Mouse (Mus musculus) adrenal gland, adult 2 months (tissue): ENCODE measurements at regions not wholly inside any gene's neighbourhood (a gene's known extent, or its start where the extent isn't known, plus 50 kb on each side); places are given as distances from the start of the nearest gene placed in this dataset.
A peak's percentile ranks its signal among the peaks of the same experiment; 100 is the strongest.

Experiments used
- DNase-seq: peaks from one replicate; pipeline ENCODE4 v3.0.0; 2021

DNA sequence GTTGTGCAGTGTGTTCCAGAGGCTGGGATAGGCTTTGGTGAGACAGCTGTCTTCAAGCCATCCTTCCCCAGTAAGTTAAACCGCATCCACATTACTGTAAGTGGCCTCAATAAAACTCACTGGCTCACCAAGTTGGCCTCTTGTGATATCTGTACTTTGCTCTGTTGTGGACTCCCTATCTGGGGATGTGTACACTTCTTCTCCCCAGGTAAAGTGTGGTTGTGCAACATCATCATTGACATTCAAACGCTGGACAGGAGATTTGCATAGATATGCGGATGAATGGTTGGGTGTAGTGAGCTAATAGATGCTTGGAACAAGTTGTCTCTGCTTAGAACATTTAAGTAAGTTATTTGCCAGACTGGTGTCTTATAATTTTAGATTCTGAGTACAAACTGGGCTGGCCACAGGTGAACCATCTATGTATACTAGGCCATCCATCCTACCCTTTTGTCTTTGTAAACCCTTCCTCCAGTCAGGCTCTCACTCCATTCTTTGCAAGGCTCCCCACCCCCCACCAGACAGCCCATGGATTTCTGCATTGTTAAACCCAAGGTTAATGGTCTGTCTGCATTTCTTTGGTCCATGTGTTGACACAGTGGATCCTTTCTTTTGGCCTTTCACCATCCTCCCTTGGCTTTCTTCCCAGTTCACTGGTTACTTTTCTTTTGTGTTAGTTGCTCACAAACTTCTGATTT, 303.0 kb downstream of the Plpp3 start:
- DNase-seq = peak; percentile 23

DNA sequence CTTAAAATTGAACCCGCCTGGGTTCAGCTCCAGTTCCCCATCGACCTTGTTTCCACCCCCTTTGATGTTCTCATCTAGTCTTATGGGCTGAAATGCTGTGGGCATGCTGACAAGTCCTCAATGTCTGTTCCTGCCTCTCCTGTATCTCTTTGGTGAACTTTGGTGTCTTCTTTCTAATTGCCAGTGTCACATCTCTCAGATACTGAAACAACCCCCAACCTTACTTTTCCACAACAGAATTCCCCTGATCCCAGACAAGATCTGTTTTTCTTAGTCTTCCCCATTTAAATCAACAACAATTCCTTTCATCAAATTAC, 303.5 kb downstream of the Plpp3 start:
- DNase-seq = no peak

DNA sequence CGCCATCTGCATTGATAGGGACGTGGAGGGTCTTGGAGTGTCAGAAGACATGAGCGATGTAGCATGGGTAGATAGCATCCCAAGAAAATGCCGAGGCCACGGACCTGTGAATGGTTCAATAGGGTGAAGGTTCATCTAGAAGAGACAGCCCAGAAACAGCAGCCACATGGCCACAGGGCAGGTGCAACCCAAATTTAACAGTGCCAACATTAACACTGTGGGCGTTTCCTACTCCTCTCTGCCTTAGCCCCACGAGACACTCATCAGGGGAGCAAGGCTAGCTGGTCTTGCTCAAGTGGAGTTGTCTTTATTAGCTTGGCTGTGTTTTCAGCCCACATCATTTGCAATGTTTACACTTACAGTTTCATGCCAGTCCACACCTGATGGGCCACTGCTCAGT, 310.7 kb downstream of the Plpp3 start:
- no peak for DNase-seq

DNA sequence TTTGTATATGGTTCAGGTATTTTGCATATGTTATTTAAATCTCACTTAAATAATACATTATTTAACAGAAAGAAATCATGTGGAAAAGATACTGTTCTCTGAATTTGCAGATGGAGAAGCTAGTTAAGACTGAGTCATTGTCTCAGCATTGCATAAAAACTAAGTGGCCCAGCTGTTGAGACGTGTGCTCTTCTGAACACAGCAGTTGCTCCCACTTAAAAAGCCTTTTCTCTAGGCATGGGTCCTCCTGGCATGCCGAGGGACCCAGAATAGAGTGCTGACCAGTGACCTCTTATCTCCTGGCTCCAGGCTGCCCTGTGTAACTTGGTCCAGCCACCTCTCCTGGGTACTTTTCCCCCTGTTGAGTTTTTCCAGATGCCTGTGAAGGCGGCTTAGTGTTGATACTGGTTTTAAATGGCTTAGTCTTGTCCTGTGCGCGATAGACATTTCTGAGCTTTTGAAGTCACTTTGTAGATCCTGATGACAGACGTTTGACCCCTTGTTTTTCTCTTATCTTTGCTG, 312.2 kb downstream of the Plpp3 start:
- DNase-seq = no peak

DNA sequence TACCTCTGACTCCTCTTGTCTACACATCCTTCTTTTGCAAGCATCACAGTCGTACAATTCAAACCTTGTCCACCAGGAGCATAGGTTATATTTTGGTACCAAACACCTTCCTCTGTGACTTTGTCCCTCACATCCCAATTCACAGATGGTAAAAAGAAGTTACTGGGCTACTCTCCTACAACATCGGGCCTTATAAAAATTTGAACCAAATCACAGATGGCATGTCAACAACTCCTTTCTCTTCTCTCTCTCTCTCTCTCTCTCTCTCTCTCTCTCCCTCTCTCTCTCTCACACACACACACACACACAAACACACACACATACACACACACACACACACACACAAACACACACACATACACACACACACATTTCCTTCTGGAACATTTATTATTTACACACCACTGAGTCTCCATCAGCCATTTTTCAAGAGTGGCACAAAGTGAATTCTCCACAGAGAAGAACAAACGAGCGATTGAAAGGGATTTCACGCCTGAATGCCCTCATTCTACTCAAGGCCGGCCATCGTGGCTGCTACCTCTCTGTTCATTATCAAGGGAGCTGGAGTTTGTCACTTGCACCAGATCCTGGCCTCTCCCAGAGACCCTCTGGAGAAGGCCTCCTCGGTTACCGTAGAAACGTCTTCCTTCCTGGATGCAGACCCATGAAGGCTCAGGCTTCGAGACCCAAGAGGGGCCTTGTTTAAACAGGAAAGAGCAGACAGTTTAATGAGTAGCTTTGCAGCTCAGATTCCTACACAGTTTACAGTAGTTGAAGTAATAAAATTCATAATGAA, 314.7 kb upstream of the Gm12728 start:
- DNase-seq = no peak

DNA sequence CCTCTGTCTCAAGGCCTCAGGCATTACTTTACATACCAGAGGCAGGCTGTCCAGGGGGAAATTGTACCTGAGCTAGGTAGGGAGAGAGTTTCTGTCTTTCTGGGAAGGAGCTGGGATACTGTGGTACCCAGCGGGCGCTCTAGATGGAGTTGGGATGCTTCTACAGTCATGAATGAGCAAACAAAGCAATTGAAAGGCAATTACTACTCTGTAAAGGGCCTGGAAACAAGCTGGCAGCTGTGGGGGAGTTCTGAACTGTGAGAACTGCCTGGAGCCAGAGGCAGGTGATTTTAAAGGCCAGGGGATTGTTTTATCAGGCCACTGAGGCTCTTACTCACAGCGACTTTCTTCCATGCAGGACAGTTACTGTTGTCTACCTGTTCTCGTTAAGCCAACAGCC, 313.3 kb upstream of the Gm12728 start:
- no peak for DNase-seq

DNA sequence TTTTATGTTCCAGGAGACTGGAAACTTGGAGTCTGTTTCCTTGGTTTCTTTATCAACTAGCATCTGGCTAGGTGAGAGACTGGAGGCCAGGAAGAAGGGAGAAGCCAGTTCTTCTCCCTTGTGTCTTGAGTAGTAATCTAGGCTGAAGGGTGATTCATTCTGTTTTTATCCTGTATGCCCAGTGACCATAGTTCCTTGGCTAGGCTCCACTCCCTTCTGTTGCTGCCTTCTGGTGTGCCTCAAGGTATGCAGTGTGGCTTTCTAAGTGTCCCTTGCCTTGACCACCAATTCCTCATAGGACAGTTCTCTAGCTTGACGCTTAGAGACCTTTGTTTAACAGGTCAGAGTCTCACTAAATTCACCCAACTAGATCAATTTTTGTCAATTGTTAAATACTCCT, 303.3 kb upstream of the Gm12728 start:
- no peak for DNase-seq

DNA sequence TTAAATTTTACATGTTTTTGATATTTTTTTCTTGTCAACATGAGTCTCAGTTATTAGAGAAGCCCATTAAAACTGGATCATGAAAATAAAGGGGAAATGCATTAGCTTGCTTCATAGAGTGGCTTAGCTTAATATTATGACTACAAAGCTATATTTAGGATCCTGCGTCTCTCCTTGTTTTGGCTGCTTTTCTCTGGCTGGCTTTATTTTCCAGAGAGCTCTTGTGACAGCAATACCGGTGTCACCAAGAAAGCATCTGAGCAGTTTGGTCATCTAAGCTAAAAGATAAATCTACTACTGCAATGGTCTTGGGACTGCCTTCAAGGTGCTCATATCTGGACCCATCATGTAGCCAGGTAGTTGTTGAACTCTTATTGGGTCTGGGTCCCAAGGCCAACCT, 293.5 kb upstream of the Gm12728 start:
- no peak for DNase-seq

DNA sequence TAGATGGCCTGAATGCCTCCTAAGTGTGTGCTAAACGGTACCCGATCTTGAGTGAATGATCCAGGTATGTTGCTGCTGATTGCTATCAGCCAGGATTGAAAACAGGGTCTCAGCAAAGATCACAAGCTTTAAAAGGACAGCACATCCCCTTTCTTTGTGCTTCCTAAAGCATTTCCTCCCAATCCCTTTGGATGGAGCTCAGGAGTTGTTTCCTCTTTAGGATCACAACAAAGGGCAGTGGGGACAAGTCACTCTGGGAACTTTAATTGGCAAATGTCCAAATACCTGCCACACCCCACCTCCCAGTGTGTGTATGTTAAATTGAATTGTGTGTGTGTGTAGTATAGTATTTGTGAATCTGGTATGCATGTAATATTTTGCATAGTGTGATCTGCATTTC, 283.5 kb upstream of the Gm12728 start:
- DNase-seq = no peak

DNA sequence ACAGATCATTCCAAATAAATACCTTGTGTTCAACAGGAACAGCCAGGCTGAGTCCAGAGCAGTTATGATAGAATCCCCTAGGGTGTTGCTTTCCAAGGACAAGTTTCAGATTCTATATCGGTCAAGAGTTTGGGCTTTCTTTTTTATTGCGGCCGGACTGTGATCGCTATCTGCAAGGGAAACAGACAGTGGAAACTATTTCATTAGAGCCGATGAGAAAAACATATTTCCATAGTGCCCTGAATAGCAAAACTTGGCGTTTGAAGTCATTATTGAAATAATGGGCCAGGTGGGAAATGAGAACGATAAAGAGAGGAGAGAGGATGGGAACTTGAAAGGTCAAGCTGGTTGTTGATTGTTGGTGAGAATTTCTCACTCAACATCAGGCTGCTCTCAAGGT, 282.4 kb upstream of the Gm12728 start:
- no peak for DNase-seq

DNA sequence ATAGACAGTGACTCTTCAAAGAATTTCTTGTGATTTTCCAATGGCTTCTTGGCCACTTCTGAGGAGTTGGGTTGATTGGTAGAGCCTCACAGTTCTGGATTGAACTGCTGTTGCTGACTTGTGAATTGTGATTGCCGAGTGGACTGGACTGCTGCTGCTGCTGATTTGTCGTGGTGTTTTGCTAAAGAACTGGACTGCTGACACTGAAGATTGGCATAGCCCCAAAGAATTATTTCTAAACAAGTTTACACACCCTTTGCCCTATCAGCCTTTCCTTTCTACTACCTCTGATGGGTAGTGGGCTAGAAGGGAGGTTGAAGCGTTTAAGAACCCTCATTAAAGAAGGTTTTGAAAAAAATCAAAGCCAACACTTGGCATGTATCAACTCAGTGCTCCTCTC, 280.6 kb upstream of the Gm12728 start:
- no peak for DNase-seq

DNA sequence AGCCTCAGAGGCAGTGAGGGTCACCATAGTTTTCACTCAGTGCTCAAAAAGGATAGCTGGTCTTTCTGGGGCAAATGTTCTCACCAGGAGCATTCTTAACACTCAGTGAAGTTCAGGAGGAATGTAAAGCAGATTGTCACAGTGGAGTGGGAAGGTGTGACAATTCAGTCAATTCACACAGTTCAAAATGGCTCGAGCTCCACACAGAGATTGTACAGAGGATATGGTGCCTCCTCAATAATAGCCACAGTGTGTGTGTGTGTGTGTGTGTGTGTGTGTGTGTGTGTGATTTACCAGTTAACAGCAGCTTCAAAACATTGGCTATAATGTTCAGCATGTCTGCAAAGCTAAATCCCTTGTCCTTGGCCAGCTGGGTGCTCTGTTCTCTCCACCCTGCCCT, 279.3 kb upstream of the Gm12728 start:
- DNase-seq = no peak

DNA sequence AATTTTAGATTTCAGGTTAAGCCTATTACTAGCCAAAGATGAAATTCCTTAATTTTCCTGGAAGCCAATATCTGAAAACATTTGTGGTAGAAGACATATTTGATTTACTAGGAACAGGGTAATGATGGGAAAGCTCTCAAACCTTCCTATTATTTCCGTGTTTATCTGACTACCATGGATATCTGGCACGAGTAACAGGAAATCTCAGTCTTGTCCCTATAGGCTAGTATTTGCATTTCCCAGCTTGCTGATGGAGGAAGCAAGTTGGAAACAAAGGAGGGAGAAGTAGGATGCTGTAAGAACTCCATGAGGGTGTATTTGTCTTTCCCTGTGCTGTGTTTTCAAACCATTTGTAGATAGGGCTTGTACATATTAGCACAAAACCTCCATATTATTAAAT, 264.5 kb upstream of the Gm12728 start:
- DNase-seq = no peak

DNA sequence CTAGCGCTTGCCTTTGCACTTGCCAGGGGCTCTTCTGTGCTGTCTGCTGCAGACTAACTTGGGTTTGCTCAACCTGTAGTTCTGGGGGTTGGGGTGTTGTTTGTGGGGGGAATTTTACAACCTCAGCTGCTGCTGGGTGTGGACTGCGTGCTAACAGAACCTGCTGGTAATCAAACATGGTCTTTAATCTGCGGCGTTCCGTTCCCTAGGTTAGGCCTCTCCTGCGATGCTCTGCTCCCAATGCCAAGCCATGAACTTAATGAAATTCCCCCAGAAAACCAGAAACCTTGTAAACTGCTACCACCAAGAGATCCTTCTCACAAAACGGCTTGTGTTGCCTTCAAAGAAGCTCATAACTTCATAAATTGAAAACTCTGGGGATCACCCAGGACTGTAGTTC, 262.9 kb upstream of the Gm12728 start:
- DNase-seq = no peak

DNA sequence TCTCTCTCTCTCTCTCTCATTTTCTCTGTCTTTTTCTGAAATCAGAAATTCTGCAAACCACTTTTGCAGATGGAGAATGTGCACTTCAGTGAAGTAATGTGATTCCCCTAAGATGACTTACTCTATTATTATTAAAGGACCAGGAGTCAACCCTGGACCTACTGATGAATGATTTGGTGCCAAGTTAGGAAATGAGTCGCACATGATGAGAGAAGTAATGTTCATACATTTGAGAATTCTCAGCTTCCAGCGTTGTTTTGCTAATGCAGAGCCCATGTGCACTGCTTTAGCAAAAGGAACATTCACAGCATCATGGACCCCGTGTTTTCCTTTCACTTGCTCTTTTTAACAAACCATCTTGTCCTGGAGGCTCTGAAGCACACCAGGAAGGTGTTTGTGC, 262.4 kb upstream of the Gm12728 start:
- no peak for DNase-seq

DNA sequence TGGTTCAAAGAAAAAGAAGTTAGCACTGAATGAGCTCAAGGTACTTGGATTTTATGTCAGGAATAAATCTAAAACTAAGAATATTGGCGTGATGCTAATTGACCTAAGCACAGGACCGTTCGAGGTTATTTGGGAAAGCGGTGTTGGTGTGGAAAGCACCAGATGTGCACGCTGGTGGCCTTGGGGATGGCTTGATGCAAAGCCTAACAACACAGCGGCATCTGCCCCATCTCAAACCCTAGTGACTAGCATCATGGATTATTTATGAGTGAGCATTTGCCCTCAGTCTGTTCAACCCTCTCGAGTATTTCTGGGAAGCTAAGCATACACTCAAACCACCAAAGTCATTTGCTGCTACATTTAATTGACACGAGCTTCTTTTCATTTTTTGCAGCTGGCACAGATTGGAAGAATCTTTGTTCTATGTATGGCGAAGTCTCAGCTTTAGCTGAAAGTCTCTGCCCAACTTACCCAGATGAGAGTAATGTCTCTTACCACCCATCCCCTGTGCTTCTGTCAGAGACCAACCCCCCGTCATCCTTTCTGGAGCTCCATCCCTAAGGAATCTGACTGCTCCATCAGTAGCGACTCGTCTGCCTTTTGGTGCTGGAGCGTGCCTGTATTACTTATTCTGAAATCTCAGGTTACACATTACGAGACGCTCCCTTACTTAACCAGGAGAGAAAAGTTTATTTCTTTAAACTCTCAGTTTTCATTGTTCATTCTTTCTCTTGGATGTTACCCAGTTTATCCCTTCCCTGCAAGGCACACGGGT, 257.8 kb upstream of the Gm12728 start:
- DNase-seq = no peak

DNA sequence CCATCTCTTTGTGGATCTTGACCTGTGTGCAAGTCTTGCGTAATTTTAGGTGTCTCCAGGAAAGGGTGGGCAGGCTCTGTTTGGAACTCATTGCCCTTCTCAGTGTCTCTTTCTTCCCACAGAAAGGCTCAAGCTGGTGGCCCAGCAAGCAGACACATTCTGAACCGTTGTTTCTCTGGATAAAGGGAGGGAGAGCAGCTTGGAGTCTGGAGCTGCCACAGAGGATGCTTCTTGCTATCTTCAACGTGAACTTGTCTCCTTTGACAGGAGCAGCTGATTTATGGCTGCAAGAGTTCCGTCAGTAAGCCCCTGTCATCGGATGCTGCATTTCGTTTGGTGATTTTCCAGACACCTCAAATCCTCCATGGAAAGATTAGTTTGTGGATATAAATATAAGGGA, 254.2 kb upstream of the Gm12728 start:
- peak; percentile 44 for DNase-seq

DNA sequence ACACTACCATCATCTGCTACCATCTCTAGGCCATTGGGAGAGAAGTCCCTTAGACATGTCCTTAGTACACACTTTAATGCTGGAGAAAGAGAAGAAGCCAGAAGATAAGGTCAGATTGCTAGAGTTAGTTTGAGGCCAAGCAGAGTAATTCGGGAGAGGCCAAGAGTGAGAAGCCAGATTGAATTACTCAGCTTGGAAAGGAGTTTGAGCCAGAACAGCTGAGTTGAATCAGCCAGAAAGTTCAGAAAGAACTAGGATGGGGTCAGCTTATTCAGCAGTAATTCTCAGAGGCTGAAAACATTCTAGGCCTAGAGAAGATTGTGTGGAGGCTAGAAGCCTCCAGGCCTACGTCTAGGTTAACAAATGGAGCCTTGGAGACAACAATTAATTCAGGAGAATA, 244.2 kb upstream of the Gm12728 start:
- DNase-seq = no peak

DNA sequence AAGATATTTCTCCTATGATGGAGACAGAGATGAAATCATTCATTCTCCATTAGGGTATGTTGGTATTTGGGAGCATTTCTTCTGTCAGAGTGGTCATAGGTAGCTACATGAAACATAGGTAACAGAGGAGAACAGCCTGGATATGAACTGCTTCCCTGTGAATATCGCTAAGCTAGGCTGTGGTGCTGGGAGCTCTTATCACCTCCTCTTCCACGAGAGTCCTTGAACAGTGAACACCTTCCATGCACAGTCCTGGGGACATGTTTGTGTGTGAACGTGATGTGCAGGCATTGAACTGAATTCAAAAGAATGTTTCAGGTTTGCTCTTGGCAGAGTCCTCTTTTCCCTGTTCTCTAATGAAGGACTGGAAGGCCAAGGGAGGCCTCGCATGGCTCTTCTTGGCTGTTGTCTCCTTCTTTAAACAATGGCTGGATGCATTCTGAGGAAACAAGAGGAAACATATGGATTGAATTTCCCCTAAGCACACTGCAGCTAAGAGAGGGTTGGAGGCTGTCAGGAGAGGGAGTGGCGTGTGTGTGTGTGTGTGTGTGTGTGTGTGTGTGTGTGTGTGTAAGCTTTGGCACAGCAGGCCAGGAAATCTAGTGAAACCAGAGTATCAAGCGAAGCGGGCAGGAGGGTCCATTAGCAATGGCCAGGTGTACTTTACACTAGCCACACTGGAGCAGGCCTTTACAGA, 239.8 kb upstream of the Gm12728 start:
- DNase-seq = no peak

DNA sequence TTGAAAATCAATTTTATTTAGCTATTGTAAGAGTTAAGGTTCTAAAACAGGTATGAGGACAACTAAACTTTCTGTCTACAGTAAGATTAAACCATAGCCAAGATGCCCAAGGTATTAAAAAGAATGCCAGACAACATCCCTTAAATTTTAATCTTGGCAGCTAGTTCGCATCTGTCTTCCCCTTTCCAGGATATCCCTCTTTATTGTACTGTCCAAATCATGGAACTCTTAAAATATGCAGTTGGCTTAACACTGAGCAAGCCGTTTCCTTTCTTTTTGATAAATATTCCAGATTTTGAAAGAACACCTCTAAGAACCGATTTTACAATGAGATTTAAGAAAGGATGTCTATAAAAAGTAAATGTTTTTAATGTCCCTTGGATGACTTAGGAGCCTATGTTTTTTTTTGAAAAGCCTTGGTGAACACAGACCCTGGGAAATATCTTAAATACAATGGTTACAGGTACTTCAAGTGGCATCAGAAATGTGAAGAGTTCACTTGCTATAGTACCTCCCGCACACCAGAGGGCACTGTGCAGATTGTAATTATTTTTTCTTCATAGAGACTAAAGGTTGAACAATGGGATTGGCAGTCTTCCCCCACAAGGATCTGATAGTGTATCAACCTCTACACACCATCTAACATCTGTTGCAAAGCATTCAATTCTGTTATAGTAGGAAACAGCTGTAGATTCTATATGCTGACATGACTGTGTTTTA, 237.5 kb upstream of the Gm12728 start:
- DNase-seq = no peak

DNA sequence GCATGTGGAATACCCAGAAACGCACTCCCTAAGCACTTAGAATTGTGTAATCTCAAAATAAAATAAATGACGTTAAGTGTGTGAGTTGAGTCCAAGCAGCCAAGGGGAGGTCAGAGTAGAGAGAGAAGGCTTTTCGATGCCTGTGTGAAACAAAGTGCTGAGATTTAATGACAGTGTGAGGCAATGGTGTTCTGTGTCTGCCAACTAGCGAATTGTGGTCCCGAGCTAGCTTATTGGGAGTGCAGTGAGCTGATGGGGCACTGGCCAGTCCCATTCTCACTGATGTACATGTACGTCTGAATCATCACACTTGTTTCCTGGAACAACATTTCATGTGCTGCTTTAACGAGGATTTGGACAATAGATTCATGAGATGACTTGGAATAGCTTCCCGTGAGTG, 234.7 kb upstream of the Gm12728 start:
- DNase-seq = peak; percentile 32

DNA sequence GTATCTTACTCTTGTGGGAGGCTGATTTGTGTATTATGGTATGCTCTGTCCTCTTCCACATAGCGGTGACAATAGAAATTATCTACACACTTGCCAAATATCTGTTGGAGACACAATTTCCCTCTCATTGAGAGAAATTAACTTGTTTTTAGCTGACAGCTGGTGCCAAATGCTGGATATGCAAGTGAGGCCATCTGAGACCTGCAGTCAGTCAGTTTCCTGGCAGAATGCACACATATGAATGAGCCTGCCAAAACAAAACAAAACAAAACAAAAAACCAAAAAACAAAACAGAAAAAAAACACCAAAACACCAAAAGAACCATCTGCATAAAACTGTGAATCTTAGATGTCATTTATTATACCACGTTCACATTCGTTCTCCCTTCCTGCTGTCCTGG, 233.7 kb upstream of the Gm12728 start:
- DNase-seq = no peak
